Mouse (Mus musculus) granulocyte monocyte progenitor cell, adult 5-6 weeks (primary cell): ENCODE measurements around the gene Gm15737. TPM values are rescaled to one million over a fixed set of nuclear protein-coding genes. Genes with fewer than 3 reads are reported as not detected.

Experiments used
- ATAC-seq: replicated peaks from 2 replicates; pipeline ENCODE4 v1.8.0; 2016; ENCODE audit warnings: mild to moderate bottlenecking, moderate TSS enrichment, inconsistent platforms; ENCODE audit not compliant: poor library complexity, severe bottlenecking
- total RNA-seq, 2 experiments: library from RNA; stranded (forward) in 1 of 2; stranded (reverse) in 1 of 2; fragments of 200-712, 200-1000 nt in 1 of 2; fragments of >200 nt in 1 of 2; fragmentation: Nextera tagmentation in 1 of 2; gene quantifications; 2 replicates each; pipeline ENCODE4 v1.2.3; 2014 to 2017

Gene Gm15737
- total RNA-seq, 2 experiments from 2014 or later = not detected

DNA sequence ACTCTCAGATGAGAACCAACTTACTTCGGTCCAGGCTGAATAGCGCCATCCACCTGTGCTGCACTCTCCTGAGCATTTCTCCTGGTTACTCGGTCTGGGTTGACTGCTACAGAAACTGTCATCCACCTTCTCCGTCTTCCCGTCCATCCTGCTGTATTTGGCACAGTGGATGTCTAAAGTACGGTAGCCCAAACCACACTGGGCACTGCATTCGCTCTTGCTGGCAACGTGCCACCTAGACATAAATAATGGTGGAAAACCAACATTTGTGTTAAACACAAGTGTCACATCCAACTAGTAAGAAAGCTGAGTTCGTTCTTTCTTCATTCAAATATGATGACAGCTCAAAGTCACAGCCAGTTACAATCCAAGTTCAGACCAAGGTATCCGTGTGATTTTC is 3.6 kb downstream of the Gm15737 start:
- no peak for ATAC-seq

DNA sequence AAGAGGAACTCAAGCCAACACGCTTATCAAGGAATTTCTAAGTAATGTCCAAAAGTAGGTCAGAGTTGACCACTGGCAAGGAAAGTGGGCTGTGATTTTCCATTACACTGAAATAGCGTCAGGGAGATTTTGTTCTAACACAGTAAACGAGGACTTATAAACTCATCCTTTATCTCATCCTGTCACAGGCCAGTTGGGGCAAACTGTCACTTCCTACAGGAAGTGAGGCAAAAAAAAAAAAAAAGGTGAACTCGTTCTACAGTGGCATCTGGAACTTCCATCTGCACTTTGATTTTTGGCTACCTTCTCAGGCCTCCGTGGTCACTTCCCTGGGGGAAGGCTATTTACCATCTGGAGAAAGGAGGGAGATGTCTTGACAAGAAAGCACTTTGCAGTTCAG is 5.7 kb downstream of the Gm15737 start:
- peak; percentile 70 for ATAC-seq

DNA sequence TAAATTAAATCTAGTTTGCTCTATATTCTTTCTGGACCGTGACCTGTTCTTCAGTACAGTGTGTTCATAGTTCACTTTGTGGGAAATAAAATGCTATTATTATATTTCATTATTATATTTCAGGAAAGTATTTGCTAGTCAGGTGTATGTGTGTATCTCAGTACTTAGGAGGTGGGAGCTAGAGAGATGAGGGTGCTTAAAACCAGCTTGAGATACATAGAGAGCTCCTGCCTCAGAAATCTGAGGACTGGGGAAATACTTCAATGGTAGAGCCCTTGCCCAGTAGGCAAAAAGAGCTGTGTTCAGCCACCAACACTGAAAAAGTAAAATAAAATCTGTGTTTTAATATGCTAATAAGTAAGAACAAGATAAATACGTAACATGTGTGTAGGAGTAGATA is 6.2 kb downstream of the Gm15737 start:
- no peak for ATAC-seq

DNA sequence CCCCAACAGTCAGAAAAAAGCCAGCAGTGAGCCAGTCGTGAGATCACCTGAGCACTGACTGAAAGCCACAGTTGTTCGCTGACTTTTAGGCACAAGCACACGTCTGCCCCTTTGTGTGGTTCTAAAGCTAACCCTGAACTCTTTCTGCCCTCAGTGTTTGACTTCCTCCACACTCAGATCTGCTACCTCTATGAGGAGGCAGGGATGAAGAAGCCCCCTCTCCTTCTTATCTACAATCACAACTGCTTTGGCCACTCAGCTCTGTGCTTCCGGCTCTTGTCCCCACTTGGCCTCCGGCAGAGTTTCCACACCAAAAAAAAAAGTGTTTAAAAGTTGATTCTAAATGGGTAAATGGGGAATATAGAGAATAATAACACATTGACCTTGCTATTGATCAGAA is 7.0 kb downstream of the Gm15737 start:
- ATAC-seq = peak; percentile 50

DNA sequence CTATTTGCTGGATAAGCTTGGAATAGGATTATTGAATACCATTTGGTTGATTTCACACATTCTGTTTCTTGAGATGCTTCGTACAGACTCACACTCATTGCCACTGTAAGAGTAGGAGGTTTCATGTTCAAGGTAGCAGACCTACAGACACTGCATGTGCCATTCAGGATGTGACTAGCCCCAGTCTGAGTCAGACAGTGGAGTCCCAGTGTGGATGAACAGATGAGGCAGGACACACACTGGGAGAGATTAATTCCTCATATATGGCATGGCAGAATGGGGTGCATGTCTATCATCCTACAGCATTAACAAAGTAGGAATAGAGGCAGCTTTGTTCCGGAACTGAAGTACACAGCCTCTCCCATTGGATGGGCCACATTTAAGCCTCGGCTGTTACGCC is 8.1 kb downstream of the Gm15737 start:
- no peak for ATAC-seq

DNA sequence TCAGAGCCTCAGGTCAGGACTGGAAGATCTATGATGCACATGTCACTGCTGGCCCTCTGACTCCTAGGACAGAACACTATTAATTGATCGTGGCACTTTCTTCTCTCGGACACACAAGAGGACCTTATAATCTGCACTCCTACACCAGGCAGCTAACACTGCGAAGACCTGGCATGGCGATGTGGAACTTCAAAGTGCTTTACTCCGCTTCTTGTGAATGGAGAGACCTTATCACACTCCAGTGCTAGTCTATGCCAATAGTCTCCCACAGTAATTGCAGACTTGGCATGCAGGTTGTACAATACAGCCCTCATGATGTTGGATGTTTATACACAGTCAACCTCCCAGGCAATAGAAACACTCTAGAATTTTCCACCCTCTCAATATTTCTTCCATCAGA is 9.6 kb downstream of the Gm15737 start:
- ATAC-seq = no peak

DNA sequence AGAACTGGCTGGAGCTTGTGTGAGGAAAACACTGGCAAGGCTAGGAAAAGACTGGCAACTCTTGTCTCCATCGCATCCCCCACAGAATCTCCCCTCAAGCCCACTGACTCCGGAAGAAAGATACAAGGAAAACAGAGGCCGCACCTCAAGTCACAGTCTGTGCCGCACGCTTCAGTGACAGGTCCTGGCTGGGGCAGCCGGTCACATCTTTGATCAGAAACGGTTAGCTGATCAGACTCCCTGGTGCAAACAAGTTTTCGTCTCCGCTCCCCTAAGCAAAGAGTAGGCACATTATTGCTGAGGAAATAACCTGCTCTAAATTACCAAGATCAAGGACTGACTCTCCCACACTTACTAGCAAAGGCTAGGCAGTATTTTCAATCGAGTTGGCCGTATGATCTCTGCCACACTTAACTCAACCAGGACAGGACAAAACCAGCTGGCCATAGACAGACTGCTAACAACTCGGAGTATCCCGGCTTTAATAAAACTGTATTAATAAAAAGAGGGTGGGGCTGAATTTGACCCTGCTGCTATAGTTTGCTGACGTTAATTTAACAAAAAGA is 10.6 kb downstream of the Gm15737 start:
- ATAC-seq = no peak

DNA sequence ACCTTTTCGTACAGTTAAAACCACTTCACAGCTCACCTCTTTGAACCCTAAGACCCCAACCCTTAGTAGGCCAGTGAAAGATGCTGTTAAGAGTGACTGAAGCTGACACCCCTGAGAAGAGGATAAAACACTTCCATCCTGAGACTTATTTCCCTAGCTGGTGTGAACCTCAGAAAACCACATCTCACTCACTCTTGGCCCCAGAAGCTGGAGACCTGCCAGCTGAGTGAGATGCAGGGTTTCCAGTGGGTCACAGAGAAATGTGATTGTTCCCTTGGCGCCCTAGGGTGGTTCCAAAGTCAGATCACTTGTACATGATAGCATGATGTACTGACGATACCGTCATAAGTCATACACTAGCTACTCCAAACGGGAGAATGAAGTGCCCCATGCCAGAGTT is 13.3 kb downstream of the Gm15737 start:
- ATAC-seq = no peak

DNA sequence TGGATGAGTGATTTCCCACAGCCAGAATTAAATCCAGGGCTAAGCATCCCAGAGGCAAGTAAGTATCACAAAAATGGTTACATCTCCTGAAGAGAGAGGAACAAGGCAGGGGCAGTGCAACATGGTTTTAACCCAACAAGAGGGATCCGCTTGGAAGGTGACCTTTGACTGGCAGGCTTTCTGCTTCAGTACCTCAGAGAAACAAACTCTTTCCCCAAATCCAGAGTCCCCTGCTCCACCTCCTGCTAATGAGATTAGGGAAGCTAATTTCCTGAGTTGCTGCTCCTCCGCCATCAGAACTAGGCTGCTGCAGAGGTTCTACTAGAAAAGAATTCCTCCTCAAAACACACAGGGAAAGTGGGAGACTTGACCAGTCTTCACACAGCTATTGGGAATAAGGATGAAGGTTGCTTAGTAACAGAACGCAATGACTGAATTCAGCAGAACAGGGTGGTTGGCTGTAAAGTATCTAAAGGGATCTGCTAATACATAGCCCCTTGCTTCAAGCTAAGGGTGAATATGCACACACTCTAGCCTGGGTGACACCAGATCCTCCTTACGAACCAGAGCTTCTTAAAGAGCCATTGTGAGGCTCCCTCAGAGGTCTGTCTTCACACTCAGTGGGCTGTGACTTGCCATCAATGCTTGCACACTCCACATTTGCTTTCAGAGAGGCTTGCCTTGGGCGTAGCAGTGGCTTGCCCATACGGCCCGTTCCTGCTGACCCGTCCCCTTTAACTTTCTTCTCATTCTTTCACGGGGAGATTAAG is 14.2 kb downstream of the Gm15737 start:
- no peak for ATAC-seq

DNA sequence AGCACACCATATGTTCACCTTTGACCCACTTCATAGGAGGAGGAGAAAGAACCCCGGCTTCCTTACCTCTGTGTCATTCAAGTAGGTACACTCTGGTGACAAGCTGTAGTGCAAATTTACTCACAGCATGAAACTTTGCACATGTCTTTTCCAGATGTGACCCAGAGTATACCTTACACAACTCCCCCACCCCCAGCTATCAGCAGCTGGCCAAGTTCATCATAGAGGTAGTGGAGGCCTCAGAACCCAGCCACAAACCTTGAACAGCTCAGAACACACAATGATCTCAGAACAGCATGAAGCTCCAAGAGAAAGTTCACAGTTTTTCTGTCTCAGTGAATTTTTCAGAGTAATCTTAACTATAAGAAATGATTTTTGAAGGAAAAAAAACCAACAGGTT is 22.4 kb downstream of the Gm15737 start:
- no peak for ATAC-seq

DNA sequence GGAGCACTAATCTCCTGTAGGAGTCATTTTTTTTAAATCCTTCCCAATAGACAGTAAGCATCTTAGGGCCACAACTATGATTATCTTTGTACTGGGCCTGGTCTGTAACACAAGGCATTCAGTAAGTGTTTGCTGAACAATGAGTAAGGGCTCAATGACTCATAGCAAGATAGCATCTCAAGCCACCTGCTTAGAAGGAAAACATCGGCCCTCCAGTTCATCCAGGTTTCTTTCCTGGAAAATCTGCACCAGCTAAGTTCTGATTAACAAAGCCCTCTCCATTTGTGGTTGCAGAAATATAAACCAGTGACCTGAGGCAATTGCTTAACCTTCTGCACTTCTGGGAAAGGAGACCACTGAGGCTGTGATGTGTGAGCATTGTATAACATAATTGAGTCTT is 34.9 kb downstream of the Gm15737 start:
- no peak for ATAC-seq

DNA sequence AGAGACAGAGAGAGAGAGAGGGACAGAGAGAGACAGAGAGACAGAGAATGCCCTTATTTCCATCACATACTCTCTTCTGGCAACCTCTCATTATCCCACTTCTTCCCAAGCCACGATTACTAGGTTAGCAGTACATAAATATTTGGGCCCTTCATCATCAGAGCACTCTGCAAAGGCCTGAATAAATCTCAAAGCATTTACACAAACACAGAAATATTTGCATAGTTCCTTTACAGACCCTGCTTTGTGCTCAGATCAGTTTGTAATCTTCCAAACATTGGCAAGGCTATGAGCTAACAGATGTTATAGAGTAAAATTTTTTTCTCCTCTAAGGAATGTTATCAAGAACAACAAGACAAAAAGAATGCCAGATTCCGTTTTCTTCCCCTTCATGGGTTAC is 35.3 kb downstream of the Gm15737 start:
- no peak for ATAC-seq

DNA sequence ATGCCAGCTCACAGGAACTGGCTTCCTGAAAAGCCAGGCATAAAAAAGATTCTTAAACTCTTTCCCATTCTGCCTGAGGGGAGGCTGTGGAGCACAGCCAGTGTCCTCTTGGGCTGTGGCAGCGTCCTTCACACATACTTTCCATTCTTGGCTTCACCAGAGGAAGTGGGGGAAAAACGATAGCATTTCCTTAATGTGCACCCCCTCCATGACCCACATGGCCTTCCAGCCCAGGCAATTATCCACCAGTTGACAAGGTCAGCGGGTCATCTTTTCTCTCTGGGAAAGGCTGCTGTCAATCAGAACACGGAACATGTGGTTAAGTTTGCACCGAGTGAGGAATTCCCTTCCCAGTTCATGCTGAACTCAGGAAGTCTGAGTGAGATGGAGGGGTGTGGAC is 36.8 kb downstream of the Gm15737 start:
- no peak for ATAC-seq

DNA sequence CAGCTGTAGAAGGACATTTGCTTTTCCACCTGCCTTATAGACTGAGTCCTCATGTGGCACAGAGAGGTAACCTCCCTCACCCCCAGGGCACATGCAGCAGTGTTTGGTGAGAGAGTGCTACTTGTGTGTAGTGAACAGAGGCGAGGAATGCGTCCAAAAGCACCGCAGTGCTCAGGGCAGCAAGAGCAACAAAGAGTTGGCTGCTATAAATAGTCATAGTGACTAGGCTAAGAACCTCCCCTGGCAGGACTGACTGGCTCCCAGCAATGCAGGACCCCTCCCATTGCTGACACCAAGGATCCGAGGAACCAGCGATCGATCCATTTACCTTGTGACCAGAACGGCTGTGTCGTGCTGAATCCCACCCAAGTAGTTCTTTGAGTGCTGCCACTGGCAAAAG is 40.2 kb downstream of the Gm15737 start:
- no peak for ATAC-seq

DNA sequence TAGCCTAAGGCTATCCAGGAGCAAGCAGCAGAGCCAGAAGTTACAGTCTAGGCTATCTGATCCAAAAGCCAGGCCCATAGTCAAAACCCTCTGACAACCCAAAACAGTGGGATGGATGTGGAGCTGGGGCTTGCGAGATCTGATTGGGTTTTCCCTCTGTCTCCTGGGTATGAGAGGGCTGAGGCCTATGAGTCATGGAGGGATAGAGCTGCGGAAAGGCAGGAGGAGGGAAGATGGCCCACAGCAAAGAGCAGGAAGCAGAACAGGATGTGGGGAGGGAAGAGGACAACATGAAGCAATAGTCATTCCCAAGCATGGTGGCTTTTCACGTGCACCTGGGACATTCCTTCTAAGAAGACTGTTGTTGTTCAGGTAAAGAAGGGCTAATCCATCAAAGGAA is 41.5 kb downstream of the Gm15737 start:
- no peak for ATAC-seq

DNA sequence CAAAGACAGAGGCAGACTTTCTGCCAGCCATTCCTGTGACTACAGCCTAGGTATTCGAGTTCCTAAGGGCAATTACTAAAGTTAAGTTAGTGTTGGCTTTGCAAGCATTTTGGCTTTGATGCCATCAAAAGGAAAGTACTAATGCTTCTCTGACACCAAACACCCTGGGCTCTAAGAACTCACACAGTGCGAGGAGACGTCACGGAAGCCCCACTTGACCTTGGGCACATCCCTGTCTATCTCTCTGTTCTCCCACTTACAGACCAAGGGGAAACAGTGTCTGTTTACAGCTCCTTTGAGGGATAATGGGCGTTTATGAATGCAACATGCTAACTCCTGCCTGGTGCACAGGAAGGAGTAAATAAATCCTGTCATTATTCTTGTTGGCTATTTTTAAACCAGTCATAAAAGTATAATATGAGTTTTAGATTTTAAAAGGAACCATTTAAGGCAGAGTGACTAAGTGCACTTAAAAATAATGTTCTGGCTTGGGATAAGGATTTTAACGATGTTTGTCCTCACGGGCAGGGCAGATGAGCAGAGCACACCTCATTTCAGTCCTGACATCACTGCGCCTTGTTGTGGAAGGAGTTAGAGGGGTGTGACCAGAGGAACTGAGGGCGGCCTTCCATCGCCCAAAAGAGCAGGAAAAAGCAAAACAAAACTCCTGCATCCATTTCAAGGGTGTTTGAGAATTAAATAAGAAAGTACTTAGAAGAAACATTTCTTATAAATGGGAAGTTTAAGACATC is 52.0 kb downstream of the Gm15737 start:
- ATAC-seq = no peak

DNA sequence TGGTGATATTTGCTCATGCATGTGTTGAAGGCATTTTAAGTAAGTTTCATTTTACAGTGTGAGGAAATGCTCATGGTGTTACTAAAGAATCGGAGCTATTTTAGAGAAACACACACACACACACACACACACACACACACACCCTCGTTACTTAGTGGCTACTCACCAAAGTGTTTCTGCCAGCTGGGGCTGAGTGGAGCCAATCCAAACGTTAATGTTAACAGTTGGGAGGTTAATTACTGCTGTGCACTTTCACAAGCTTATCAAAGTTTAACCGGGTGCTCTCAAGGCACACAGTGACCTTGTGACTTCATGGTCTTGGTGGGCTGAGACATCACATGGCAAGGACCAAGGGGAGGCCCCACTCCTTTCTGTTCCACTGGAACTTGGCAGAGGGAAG is 52.7 kb downstream of the Gm15737 start:
- 0 out of 2 replicates have a peak, but pooled peaks have one; percentile 5 for ATAC-seq

DNA sequence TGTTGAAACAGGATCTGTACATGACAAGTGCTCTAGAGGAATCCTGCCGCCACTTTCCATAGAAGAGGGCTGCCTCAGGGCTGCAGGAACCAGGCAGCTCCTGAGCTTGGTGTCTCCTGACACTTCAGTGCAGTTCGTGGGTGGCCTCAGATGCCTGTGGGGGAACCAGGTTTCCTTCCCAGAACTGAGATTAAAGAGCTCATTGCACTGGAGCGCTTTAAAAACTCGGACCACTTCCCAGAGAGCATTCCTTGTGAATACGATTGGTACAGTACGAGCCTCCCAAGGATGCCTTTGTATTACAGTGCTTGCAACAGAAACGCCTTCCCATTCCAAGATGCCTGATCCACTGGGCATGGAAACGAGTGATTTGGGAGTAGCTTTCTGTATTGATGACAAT is 55.4 kb downstream of the Gm15737 start:
- no peak for ATAC-seq

DNA sequence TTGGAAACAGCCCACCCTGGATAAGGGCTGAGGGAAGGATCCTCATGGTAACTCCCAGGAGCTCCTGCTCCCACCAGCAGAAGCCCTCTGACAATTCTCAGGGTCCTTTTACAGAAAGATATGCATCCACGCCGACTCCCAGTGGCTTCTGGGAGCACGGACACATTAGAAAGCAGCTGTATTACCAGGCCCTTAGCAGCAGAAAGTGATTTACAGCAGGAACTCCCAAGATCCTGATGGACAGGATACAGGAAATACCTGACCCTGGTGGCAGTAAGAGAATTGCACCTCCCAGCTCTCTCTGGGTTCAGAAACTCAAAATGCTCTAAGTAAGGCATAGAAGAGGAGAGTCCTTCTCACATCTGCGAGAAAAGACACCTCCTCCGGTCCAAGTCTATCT is 59.1 kb downstream of the Gm15737 start:
- no peak for ATAC-seq
